Mouse (Mus musculus) CD4-positive, CD25-positive, alpha-beta regulatory T cell, adult 4 months (primary cell): Measurements from ENCODE around the gene Rbms1. TPM values are rescaled to one million over a fixed set of nuclear protein-coding genes. Genes with fewer than 3 reads are reported as not detected.

ENCODE experiments used
- ATAC-seq: one replicate; pipeline ENCODE4 v1.8.0; 2017
- polyA plus RNA-seq, 2 experiments: library from polyadenylated mRNA; unstranded; fragments of 100-300 nt; shearing (Covaris generic); gene quantifications; one replicate each; pipeline ENCODE4 v1.2.1; 2017

Rbms1 gene
- polyA plus RNA-seq, 2 experiments from 2014 or later = 10.6 to 21.7 TPM

DNA sequence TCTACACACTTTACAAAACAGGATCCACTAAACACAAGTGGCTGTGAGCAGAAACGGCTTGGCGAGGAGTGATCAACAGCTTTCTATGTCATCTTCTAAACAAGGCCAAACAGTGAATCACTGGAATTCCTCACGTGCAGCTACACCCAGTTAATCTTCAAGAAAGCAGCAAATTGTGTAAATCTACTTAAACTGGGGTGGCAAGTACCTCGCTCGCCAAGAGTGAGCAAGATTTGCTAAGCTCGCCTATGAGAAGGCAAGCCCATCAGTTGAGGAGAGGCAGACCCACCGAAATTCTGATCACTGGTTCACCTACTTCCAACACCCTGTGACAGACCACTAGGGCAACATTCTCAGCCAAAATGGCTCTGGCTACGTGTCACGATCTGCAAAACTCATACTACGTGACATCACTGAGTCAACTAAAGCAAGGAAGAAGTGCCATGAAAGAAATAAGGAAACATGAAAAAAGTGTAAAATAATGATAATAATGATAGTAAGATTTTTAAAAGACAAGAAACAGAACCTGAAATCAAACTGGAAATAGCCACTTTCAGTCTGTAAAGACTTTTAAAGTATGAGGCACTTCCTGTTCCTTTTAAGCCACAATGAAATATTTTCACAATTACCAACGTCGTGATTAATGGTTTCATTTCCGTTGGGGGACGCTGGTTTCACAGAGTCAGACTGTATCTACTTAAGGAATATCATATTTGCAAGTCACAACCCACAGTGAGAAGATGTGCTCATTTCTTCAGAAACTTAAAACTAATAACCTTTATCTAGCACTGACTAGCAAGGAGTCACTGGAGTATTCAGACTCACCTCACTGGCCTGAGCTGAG is 85.2 kb downstream of the Rbms1 start:
- ATAC-seq = peak; percentile 63

DNA sequence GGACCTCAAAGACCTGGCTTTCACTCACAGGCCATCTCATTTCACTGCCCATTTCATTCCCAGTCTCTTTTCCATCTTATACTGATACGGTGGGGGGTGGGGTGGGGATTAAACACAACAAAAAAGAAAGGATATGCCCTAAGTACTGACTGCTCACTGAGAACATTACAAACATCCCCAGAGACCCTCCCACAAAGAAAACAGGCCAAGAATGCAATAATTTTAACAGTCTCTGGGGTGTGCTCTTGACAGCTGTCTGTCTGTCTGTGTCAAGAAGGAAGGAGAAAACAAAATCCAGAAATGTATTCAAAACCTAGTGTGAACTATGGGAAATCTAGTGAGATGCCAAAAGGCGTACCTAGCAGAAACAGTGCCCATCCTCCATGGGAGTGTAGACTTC is 86.1 kb downstream of the Rbms1 start:
- no peak for ATAC-seq

DNA sequence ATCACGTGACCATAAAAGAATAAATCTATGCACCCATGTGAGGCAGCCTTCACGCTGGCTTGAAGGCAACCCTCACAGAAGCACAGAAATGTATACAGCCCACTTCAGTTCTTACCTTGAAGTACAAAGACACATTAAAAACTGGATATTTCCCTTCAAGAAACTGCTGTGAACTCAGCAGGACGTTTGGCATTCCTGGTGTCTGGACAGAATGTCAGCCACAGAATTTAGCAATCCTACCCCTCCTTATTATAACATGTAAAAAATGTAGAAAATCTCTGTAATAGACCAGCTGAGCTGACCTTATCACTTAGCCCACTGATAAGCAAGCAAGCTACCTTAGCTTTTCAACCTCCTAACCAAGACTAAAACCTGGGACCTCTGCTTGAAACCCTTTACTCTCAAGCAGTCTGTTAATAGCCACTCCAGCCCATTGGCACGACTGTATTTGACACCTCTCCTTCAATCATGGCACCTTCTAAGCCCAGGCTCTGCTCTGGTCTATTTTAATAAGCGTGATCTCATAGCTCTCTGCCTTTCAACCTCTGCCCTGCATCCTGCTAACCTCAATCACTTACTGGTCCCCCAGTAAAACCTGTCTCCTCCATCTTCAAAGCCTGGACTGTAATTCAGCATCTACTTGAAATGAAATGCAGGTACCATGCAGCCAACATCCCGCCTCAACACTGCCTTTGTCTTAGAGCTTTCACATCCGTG is 90.7 kb downstream of the Rbms1 start:
- no peak for ATAC-seq

DNA sequence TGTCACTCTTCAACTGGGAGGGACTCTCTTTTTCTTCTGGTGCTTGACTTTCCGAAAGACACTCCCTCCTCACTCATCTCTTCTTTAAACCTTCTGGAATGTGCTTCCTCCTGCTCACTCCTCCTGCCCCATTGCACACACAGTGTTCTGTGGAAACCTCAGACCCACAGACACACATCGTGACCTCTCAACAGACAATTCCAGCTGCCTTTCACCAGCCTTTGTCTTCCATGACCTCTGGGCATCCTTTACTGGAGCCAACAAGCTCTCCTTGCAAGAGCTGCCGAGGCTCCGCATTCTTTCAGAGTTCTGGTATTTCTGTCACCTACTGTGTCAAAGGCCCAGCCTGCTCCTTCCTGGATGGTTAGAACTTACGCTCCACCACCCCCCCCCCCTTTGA is 92.0 kb downstream of the Rbms1 start:
- no peak for ATAC-seq

DNA sequence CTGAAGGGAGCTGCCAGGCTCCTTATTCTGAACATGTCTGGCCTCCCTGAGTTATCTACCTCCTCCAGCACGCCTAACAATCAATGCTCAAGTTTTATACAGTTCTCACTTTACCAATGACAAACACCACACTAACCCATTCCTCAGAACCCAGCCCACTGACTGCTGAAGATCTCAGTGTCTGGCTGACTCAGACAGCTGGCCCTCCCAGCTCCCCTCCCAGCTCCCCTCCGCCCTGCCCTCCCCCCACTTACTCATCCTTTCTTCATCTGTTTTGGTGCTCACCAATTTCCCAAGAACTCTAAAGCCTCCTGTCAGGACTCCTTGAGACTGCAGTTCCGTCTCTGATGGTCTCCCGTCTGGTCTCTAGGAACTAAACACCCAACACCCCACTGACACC is 92.5 kb downstream of the Rbms1 start:
- ATAC-seq = no peak

DNA sequence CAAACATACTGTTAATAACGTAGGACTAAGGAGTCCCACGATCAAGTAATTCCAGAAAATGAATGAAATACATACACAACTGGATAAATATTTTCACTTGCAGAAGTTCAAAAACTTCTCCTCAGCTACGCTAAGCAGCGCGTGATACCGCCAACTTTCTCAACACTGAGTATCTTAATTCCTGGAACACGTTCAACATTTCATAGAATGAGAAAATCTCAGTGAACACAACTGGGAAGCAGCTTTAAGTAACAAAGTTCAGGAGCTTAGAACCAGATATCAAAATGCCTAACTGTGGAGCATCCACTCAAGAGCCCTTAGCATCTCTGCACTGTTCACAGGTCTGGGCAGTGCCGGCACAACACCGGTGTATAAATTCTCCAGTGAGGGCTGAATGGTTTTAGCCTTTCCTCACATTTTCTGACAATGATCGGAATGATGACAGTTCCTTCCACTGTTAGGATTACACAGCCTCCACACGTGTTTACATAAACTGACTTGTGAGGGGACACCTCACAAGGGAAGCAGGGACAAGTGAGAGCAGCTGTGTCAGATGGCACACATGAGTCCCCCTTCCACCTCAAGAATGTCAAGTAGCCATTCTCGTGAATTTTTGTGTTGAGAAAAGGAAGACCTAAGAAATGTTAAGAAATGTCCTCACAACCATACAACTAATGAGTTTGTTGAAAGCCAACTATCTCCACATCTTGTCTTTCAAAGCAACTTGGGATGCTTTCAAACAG is 93.8 kb downstream of the Rbms1 start:
- no peak for ATAC-seq

DNA sequence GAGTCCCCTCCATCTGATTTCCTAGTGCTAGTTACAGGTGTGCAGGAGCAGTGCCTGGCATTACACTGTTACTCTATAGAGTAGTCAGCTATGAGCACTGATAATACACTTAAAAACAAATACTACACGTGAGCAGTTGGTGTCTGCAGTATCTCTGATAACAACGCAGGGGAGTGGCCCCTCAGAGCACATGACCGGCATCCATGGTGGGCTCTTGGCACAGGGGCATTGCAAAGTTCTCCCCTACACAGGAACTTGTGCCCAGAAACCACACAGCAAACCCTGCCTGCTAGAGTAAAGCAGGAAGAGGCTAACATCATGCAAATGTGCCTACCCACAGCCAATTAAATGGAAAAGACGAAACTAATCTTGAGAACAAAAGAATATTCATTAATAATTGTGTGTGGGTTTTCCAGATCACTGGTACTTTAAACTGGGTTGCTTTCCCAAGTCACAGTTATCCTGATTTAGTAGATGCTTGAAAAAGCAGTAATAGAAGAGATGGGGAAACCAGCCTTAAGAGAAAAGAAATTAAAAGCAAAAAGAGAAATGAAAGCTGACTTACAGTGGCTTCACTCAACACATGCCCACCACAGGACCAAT is 94.8 kb downstream of the Rbms1 start:
- ATAC-seq = peak; percentile 61

DNA sequence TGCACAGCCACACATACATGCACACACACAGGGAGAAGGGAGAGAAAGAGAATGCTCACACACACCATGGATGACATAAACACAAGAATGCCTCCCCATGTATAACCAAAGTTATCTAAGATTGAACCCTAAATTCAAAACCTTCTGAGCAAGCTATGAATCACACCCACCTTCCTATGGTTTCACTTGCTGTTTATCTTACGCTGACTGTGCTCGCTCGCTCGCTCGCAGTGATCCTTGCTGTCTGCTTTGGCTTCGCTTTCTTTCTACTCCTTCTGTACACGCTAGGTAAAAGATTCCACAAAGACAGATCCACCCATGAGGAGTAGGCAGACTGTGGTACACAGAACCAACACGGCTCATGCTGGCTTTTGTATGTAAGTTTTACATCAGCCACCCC is 95.7 kb downstream of the Rbms1 start:
- peak; percentile 70 for ATAC-seq

DNA sequence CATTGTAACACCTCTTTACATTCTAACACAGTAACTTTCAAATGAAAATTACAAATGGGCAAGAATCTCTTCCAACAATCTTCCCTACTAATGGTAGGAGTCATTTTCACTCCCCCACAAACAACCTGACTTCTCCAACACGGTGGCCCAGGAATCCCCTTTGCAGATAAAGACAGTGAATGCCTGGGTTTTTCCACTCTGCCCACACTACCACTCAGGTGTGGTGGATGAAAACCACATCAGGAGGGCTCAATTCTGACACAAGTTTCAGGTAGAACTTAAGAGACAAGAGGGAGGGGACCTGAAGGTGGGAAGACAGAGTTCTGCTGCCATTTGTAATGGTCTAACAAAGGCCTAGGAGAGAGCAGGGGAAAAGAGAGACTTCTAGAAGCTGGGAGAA is 97.1 kb downstream of the Rbms1 start:
- no peak for ATAC-seq

DNA sequence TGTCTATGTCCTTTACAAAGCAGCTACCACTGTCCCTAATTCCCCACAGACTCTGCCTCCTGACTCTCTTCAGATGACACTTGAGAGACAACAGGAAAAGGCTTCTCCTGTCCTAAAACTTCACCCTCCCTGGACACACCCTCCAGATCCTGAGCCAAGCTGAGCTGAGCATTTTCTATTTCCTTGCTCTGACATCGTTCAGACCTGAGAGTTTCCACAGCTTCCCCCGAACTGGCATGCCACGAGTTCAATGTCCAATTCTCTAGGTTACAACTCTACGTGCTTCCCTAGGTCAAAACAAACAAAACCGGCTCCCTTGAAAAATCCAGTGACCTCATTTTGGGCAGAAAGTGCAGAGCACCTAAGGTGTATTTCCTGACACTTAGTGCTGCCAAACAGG is 98.0 kb downstream of the Rbms1 start:
- ATAC-seq = no peak

DNA sequence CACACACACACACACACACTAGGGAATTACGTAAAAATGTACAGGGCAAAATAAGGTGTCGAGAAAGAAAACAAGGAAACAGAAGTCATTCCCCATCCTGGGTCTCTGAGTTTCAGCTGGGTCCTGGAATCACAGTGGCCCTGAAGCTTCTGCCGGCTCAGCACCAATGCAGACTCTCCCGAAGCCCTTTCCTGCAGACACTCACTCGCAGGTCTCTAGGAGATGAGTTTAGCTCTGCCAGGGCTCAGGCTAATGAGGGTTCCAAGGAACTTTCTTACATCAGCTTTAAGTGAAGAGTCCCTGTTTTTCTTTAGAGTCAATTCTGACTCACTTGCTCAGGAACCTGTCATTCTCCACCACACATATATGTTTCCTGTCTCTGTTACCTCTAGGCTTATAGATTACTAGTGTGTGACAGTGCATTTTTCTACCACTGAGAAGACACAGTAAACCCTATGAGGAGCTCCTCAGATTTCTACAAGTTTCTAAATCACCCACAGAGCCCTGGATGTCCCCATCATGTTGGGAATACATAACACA is 98.7 kb downstream of the Rbms1 start:
- ATAC-seq = peak; percentile 14

DNA sequence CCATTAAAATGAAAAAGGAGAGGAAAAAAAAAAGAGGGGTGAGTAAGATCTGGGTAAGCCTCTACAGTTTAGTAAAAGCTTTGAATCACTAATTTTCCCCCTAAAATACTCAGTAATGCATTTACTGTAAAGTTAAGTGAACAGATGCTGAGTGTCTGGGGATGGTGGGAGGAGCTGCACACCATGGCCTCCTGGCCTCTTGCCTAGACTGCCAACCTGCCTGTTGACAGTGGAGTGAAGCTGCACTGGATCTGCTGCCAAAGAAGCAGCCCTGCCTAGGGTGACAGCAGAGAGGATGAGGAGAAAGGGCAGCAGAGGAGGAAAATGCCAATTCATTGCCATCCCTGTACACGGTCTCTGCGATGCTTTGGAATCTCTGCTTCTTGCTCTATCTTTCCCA is 99.2 kb downstream of the Rbms1 start:
- no peak for ATAC-seq

DNA sequence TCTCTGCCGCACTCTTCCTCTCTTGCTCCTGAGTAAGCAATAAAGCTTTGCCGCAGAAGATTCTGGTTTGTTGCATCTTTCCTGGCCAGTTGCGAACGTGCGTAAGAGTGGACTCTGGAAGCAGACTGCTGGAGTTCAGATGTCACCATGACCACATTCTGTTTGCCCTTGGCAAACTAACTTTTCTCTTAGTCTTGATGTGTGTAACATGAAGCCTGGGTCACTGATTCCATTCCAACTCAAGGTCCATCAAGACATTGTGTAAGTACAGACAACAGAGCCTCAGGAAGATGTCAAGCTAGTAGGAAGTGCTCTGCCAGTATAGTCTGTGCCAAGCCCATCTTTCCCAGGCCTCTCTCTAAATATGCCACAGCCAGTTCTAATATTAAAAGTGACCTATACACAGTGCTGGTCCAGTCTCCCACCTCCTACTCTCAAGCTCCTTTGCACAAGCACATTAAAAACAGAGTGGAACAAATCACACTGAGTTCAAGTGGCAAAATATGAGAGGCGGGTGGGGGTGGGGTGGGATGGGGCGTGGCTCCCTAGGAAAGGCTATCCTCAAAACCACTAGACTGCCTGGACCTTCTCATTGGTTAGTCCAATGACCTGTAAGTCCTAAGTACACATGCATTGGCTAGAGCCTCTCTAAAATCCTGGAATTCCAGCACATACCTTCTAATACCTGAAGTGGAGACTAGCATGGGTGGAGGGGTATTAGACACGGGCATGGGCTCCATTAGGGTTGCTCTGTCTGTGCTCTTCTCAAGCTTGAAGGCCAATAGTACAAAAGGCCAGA is 99.9 kb downstream of the Rbms1 start:
- no peak for ATAC-seq

DNA sequence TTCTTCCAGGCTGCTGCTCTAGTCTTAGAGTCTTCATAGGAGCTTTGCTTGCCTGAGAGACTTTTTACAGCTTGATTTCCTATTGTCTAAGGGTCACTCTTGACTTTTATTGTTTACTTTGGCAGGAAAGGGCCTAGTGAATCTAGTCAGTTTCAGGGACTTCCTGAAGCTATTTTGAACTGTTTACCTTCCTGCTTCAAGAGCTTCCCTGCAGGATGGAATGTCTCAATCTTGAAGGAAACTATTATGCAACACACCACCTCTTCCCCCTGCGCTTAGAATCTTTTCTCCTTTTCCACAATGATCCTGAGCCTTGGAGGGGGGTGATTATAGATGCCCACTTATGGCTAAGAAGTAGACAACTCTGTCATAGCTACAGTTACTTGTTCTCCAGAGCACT is 104.9 kb downstream of the Rbms1 start:
- ATAC-seq = no peak

DNA sequence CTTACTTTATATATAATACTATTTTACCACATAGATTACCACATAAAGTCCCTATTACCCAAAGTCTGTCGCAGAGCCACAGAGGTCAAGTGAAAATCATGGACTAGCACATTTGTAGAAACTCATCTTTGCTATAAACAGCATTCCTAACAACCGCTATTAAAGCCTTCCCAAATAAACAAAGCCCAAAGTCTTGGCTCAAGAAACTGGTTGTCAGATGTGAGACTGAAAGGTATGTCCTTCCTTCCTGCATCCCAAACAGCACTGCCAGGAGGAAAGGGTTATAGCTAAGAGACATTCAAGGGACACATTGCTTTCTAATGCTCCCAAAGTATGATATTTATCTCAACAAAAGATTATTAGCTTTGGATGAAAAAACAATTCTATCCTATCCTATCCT is 106.9 kb downstream of the Rbms1 start:
- no peak for ATAC-seq

DNA sequence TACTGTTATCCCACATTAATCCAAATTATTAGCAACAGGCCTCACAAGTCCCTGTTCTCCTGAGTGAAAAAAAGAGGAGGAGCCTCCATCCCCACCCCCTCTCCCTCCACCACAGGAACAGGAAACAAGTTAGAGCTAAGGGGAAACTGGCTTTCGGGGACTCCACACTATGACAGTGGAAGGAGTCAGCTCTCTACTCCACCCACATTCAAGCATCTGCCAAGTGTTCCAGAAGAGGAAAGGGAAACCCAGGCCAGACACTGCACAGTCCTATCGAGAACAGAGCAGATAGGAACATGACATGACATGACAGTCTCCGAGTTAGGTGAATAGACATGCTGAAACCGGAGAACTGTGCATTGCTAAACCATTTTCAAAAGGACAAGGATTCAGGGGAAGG is 108.0 kb downstream of the Rbms1 start:
- peak; percentile 82 for ATAC-seq

DNA sequence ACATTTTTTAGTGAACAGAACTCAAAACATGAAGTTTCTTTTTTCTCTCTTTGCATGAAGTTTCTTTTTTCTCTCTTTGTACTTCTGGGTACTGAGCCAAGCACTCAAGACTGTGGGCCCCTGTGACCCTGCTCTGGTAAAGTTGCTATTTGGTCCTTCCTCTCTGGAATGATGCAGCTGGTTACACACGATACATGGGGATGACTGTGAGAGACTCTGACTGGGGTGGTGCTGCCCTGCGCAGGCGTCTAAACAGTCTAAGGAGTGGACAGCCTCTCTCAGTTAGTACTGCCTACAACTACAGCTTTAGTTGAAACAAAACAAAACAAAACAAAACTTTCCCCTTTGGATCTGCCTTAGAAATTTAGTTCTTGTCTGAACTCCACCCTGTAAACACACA is 111.1 kb downstream of the Rbms1 start:
- ATAC-seq = no peak

DNA sequence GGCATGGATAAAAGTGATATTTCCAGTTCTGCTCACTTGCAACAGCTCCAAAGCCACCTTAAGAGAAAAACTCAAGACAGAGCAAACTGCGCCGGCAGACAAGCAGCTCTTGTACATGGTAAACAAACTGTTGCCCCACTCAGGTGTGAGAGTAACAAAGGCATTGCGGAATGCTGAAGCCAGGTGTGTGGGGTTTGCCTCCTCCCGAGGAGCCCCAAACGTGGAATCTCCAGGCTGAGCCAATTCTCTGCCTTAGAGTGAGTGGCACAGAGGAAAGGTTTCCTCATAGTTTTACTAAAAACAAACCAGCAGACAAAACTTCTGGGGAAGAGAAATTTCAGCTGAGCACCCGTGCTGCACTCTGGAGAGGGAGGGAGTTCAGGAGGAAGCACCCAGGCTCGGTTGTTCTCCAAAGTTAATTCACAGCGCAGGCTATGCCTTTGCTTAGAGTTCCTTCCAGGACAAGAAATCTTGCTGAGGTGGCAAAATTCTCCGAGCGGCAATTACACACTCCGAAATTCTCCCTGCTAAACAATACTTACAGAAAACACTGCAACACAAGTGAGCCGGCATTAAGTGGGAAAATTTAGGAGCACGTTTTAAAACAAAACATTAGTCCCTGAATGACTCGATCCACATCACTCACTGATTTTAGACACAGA is 111.8 kb downstream of the Rbms1 start:
- no peak for ATAC-seq

DNA sequence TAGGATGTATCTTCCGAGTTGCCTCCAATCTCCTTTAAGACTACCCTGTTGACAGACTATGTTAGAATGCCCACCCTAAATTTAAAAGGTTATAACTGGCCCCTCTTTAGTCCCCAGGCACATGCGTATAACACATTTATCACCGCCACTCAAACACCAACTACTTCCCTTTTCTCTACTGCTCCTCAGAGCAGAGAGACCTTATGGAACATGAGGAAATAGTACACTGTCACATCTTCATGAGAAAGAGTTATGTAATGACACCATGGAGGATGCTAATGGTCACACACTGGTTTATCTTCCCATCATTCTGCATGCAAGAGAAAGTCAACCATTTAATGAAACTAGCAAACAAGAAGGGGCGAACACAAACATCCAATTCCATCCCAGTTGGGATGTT is 114.5 kb downstream of the Rbms1 start:
- ATAC-seq = no peak

DNA sequence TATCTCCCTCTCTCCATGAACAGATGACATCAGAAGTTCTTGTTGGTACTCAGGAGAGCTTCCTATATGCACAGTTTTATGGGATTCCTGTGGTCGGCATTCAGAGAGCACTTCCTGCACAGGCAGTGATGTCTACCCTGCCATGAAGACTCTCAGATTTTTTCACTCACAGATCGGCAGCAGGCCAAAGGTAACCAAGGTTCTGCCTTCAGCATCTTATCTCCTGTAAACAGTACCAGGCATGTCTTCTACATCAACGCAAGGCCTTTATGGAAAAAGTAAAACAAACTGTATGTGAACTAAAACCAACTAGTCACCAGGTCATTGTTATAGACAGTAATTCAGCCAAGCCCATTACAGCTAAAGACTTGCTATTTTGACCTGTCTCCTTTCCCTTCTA is 115.0 kb downstream of the Rbms1 start:
- ATAC-seq = no peak

DNA sequence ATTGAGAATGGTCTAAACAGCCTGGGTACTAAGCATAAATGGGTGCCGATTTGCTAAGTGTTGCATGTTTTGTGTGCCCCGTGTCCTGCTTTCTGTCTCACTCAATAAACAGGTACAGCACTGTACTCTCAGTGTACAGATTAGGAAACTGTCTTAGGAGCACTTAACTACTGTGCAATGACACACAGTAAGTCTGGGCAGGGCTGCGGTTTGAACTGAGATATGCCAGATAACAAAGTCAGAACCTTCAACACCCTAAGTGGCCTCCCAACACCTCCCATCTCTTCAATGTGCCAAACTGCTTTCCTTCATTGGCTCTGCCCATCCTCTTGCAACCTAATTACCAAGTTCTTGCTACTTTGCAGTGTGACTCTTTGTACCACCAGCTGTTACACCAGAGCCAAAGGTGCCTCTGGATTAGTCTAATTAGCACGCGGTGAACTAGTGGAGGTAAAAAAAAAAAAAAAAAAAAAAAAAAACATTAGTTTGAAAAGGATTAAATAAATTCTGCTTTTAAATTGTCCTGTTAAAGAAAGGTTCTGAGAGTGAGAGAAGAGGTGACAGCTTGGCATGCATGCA is 117.6 kb downstream of the Rbms1 start:
- peak; percentile 92 for ATAC-seq
